Mouse (Mus musculus) embryonic facial prominence, embryonic 12.5 days (tissue): ENCODE measurements at regions not wholly inside any gene's neighbourhood (a gene's known extent, or its start where the extent isn't known, plus 50 kb on each side); places are given as distances from the start of the nearest gene placed in this dataset.

Experiments used
- ATAC-seq: fragments of 200-750 bp; cut with Nextera tagmentation; 2 replicates; pipeline ENCODE4 v1.8.0; 2017; ENCODE audit not compliant: insufficient number of reproducible peaks, insufficient read depth, low FRiP score, low TSS enrichment
- H3K27ac ChIP-seq: fragments of 300-500 bp; sonication (generic); 2 replicates; pipeline ENCODE4 v1.5.1; 2016; ENCODE audit warnings: mild to moderate bottlenecking
- H3K27me3 ChIP-seq: fragments of 300-500 bp; sonication (generic); 2 replicates; pipeline ENCODE4 v1.6.1; 2016; ENCODE audit warnings: mild to moderate bottlenecking, moderate library complexity
- H3K36me3 ChIP-seq: fragments of 300-500 bp; sonication (generic); 2 replicates; pipeline ENCODE4 v1.6.1; 2016; ENCODE audit warnings: mild to moderate bottlenecking
- H3K4me1 ChIP-seq: fragments of 300-500 bp; sonication (generic); 2 replicates; pipeline ENCODE4 v1.6.1; 2016
- H3K4me2 ChIP-seq: fragments of 300-500 bp; sonication (generic); replicated peaks from 2 replicates; pipeline ENCODE4 v1.6.1; 2016; ENCODE audit warnings: mild to moderate bottlenecking, moderate library complexity
- H3K4me3 ChIP-seq: fragments of 300-500 bp; sonication (generic); 2 replicates; pipeline ENCODE4 v1.5.1; 2016; ENCODE audit warnings: mild to moderate bottlenecking
- H3K9ac ChIP-seq: fragments of 300-500 bp; sonication (generic); 2 replicates; pipeline ENCODE4 v1.6.1; 2016; ENCODE audit warnings: mild to moderate bottlenecking, moderate library complexity
- H3K9me3 ChIP-seq: fragments of 300-500 bp; sonication (generic); 2 replicates; pipeline ENCODE4 v1.6.1; 2016; ENCODE audit warnings: mild to moderate bottlenecking, moderate library complexity
- WGBS: fragments of 180-500 bp; shearing (Covaris S2); methylation state at CpG from one replicate; pipeline ENCODE4 v1.1.7; 2016; 5-methylcytosine and 5-hydroxymethylcytosine counted together

DNA sequence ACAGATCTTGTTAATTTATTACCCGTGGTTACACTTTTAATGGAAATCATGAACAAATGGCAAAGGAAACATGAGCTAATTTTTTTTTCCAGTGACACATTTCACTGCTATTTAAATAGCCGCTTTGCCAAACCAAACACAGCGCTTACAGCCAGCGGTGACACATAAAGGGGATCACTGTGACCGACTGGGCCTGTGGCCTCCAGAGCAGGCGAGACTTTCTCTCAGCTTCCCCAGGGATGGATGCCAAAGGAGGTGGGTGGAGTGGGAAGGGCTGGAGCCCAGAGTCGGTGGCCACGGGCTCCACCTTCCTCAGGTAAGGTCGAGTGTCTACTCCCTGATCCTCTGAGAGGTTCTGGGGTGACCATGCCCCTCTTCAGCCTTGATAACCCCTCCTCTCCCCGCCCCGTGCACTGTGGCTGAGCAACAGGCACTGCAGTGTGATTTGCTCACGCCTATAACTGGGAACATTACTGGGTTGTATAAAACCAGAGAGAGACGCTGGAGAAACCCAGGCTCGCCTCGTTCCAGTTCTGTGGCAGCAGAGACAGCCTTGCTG lies 66.6 kb upstream of the Pkdcc start:
- H3K27me3 ChIP-seq = no peaks in the 10 kb centered on the region

DNA sequence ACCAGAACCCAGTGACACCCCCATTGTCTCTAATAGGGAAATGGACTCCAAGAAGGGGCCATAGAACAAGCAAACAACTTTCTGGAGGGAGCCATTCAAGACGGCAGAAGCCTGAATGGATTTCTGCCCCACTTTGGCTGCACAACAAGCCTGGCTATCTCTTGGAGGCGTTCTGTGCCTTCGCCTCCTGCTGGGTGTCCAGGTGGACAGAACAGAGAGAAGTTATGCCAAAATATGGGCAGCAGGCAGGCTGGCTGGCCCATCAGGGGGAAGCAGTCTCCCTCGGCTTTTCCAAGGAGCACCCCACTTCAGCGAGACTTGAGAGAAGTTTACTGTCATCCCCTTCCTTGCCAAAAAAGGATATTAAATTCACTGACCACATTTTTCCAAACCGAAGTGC lies 65.8 kb upstream of the Pkdcc start:
- WGBS = 86% methylated on average over 6 of the region's 6 CpGs

More for the DNA sequence above, 66.6 kb upstream of the Pkdcc start:
- Histone ChIP-seq H3K9ac (no peak overlapping the region), H3K27ac (peak overlapping the region; percentile 42; the same call in 1 of the 2 replicates), H3K4me1 (0 out of 2 replicates have a peak, but pooled peaks cover 5% of the 10 kb centered on the region), H3K4me3 (no peak overlapping the region), H3K36me3 (no peaks in the 10 kb centered on the region), H3K4me2 (no peak overlapping the region), H3K9me3 (no peaks in the 10 kb centered on the region)
- WGBS = 78% methylated on average over 15 of the region's 15 CpGs
- ATAC-seq = no peak

DNA sequence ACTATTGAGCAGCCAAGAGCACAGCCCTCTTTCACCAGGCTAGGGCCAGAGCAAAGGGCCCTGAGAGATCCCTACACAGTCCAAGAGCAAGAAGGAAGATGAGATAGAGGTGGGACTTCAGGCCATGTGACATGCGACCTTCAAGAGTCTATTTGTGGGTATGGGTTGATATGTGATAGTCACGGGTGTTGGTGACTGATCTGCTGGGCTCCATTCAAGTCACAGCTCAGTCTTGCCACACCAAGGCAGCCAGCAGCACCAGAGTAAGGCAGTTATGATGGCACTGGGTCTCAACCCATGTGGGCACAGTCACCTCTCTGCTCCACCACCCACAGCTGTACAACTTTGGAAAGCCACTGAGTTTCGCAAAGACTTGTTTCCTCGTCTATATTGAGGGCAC lies 60.0 kb upstream of the Pkdcc start:
- no peaks in the 10 kb centered on the region for H3K4me1 ChIP-seq
- H3K9ac ChIP-seq = no peak overlapping the region
- 93% methylated on average over 4 of the region's 4 CpGs for WGBS
- H3K9me3 ChIP-seq = no peaks in the 10 kb centered on the region
- no peak overlapping the region for H3K4me2 ChIP-seq
- no peak overlapping the region for H3K4me3 ChIP-seq
- ATAC-seq = no peak
- no peaks in the 10 kb centered on the region for H3K27me3 ChIP-seq
- H3K36me3 ChIP-seq = no peaks in the 10 kb centered on the region
- H3K27ac ChIP-seq = no peak overlapping the region

More for the DNA sequence above, 65.8 kb upstream of the Pkdcc start:
- H3K9me3 ChIP-seq = no peaks in the 10 kb centered on the region
- H3K27ac ChIP-seq = peak overlapping the region; percentile 42; the same call in 1 of the 2 replicates
- H3K9ac ChIP-seq = no peak overlapping the region
- no peak for ATAC-seq
- no peak overlapping the region for H3K4me2 ChIP-seq
- H3K4me3 ChIP-seq = no peak overlapping the region
- no peaks in the 10 kb centered on the region for H3K27me3 ChIP-seq
- no peaks in the 10 kb centered on the region for H3K36me3 ChIP-seq
- H3K4me1 ChIP-seq = 0 out of 2 replicates have a peak, but pooled peaks cover 5% of the 10 kb centered on the region

DNA sequence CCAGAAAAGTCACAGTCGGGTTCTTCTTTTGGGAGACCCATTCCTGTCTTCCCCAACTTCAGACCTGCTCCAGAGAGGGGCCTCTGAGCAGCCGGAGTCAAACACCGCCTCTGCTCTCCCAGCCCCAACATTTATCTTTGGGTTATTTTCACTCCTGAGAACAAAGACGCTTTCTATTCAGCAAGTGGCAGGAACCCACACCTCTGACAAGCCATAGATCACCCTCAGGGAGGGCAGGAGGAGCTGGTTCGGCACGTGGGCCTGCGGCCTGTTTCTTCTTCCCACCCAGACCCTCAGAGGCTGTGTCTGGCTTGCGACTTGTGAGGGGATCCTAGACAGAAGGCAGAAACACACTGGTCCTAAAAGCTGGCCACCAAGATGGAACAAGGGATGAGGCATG lies 58.4 kb upstream of the Pkdcc start:
- Histone ChIP-seq H3K4me2 (0 out of 2 replicates have a peak overlapping the region, but pooled peaks have one; percentile 5), H3K27me3 (no peaks in the 10 kb centered on the region), H3K36me3 (no peaks in the 10 kb centered on the region), H3K9me3 (no peaks in the 10 kb centered on the region), H3K27ac (peak overlapping the region; percentile 43), H3K4me3 (no peak overlapping the region), H3K9ac (no peak overlapping the region), H3K4me1 (no peaks in the 10 kb centered on the region)
- 32% methylated on average over 8 of the region's 8 CpGs for WGBS
- no peak for ATAC-seq

DNA sequence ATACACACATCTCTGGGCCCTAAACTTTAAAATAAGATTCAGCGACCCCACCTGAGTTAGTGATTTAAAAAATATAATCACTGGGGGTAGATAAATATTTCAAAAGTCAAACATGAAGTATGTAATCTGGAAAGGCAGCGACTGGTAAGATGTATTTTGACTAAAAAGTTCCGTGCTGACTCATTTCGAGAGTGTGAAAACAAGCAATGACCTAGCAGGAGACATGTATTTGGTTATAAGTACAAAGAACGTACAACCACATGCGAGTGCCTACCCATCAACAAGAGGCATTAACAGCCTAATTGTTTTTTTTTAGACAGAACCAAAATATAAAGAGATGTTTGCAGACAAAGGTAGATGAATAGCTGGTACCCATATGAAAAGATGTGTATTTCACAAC lies 57.0 kb upstream of the Pkdcc start:
- Histone ChIP-seq H3K9ac (no peak overlapping the region), H3K36me3 (no peaks in the 10 kb centered on the region), H3K27ac (no peak overlapping the region), H3K9me3 (no peaks in the 10 kb centered on the region), H3K4me2 (no peak overlapping the region), H3K4me1 (no peaks in the 10 kb centered on the region), H3K27me3 (no peaks in the 10 kb centered on the region), H3K4me3 (no peak overlapping the region)
- no peak for ATAC-seq
- 79% methylated on average over 6 of the region's 6 CpGs for WGBS

DNA sequence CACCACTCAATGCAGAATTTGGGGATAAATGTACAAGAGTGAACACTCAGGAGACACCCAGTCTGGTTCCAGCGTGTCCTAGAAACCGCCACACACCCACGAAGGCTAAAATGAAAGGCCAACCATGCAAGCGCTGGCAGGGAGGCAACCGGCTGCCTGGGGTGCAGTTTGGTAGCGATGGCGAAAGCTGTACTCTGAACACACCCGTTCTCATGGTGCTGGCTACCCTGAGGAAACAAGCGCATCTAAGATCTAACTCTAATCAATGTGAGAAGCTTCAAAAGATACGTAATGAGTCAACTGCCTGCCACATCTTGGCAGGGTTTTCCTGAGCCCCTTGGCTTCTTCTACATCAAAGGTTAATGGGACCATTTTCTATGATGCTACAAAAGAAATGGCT lies 56.4 kb upstream of the Pkdcc start:
- Histone ChIP-seq H3K4me2 (no peak overlapping the region), H3K27me3 (no peaks in the 10 kb centered on the region), H3K36me3 (no peaks in the 10 kb centered on the region), H3K4me3 (no peak overlapping the region), H3K4me1 (0 out of 2 replicates have a peak, but pooled peaks cover under 1% of the 10 kb centered on the region), H3K9ac (no peak overlapping the region), H3K9me3 (no peaks in the 10 kb centered on the region), H3K27ac (no peak overlapping the region)
- ATAC-seq = no peak
- WGBS = 91% methylated on average over 10 of the region's 10 CpGs

DNA sequence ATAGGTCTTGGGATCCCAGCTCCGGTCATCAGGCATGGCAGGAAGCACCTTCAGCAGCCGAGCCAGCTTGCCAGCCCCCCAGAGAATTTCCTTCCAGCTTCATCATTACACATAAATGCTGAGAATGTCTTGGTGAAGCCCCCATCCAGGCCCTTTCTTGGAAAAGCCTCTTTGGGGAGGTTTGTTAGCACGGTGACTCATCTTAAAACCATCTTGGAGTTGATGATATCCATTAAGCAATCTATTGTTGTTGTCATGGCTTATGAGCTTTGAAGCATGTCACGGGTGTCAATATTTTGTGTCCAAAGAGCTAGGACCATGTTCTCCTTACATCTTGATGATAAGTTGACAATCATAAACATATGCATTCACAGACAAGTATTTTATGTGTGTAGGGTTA lies 55.5 kb upstream of the Pkdcc start:
- 85% methylated on average over 4 of the region's 4 CpGs for WGBS
- no peak for ATAC-seq
- no peak overlapping the region for H3K4me3 ChIP-seq
- H3K27me3 ChIP-seq = no peaks in the 10 kb centered on the region
- H3K27ac ChIP-seq = no peak overlapping the region
- peaks cover 10% of the 10 kb centered on the region for H3K4me1 ChIP-seq
- no peaks in the 10 kb centered on the region for H3K9me3 ChIP-seq
- no peak overlapping the region for H3K4me2 ChIP-seq
- no peak overlapping the region for H3K9ac ChIP-seq
- H3K36me3 ChIP-seq = no peaks in the 10 kb centered on the region

DNA sequence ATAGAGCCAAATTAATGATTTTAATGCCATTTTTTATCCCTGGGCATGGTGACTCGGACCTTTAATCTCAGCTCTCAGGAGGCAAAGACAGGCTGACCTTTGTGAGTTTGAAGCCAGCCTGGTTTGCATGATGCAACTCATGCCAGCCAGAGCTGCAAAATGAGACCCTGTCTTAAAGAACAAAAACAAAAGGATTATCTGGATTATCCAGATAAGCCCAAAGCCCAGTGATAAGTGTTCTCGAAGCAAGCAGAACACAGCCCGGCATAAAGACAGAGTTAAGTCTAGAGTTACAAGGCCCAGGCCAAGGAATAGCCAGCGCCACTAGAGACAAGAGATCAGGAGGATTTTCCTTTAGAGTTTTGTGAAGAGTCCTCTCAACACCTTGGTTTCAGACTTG lies 54.8 kb upstream of the Pkdcc start:
- Histone ChIP-seq H3K36me3 (no peaks in the 10 kb centered on the region), H3K4me2 (no peak overlapping the region), H3K9ac (no peak overlapping the region), H3K4me3 (no peak overlapping the region), H3K27me3 (no peaks in the 10 kb centered on the region), H3K4me1 (peaks cover 15% of the 10 kb centered on the region), H3K27ac (no peak overlapping the region), H3K9me3 (no peaks in the 10 kb centered on the region)
- no peak for ATAC-seq
- 70% methylated on average over 4 of the region's 4 CpGs for WGBS

DNA sequence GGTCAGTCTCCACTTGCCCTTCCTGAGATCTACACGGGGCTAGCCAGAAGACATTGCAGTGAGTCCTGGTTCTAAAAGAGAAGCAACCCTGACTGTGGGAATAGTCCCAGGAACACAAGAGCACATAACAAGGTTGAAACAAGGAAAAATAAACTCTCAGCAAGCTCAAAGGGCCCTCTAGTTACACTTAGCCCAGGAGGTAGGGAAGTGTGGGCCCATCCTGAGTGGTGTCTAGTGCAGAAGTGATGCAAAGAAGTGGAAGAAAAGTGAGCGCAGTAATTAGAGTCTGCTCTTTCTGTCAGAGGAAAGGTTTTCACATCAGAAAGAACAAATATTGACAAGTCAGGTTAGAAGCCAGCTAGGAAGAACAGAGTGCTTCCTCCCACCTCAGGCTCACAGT lies 53.4 kb upstream of the Pkdcc start:
- Histone ChIP-seq H3K27ac (no peak overlapping the region), H3K4me2 (no peak overlapping the region), H3K9me3 (no peaks in the 10 kb centered on the region), H3K36me3 (no peaks in the 10 kb centered on the region), H3K9ac (no peak overlapping the region), H3K27me3 (peaks cover 2% of the 10 kb centered on the region; the same call in 1 of the 2 replicates), H3K4me1 (peaks cover 27% of the 10 kb centered on the region), H3K4me3 (no peak overlapping the region)
- 64% methylated on average over 2 of the region's 2 CpGs for WGBS
- no peak for ATAC-seq

DNA sequence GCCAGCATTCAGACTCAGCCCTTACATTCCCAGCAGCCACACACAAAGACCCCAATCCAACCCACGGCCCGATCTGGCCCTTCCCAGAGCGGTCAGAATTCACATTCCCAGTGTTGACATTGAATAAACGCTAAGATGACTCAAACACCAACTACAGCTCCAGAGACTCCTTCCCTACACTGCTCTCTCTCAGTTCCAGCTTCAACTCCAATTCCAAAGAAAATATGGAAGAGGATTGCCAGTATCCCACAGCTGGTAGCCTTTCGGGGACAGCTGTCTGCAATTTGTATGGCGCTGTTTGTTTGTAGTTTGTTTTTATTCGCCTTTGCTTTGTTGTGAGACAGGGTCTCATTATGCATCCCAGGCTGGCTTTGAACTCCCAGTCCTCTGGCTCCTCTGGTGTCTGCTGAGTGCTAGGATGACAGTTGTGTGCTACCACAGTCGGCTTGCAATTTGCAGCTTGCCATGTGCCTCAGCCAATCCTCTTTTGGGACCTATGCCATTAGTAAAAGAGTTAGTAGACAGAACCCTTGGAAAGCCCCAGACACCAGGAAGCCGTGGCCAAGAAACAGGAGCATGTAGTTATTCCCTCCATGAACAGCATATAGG lies 51.0 kb upstream of the Pkdcc start:
- H3K27ac ChIP-seq = peak overlapping the region; percentile 43; the same call in 1 of the 2 replicates
- H3K27me3 ChIP-seq = peaks cover 2% of the 10 kb centered on the region; the same call in 1 of the 2 replicates
- no peaks in the 10 kb centered on the region for H3K9me3 ChIP-seq
- no peak overlapping the region for H3K4me2 ChIP-seq
- no peak overlapping the region for H3K4me3 ChIP-seq
- H3K4me1 ChIP-seq = peaks cover 34% of the 10 kb centered on the region
- no peak for ATAC-seq
- WGBS = 19% methylated on average over 9 of the region's 9 CpGs
- H3K36me3 ChIP-seq = no peaks in the 10 kb centered on the region
- H3K9ac ChIP-seq = no peak overlapping the region

DNA sequence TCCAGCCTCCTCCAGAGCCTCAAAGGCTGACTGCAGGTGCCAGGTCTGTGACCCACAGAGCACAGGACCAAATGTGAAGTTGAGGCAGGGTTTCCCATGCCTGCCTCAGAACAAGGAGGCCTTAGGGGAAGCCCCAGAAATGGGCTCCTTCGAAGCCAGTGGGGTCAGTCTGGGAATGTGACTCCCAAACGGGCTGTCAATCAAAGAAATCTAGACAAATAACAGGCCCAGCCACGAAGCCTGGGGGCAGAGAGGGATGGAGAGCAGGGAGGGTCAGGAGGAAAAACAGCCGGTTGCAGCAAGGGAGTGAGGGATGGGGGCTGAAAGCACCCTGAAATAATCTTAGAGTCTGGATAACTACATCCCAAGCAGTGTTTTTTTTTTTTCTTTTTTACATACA lies 50.4 kb upstream of the Pkdcc start:
- Histone ChIP-seq H3K4me1 (peaks cover 34% of the 10 kb centered on the region), H3K27me3 (peaks cover 2% of the 10 kb centered on the region; the same call in 1 of the 2 replicates), H3K36me3 (no peaks in the 10 kb centered on the region), H3K27ac (peak overlapping the region; percentile 43; the same call in 1 of the 2 replicates), H3K9ac (no peak overlapping the region), H3K4me3 (no peak overlapping the region), H3K4me2 (no peak overlapping the region), H3K9me3 (no peaks in the 10 kb centered on the region)
- WGBS = 2% methylated on average over 4 of the region's 4 CpGs
- no peak for ATAC-seq

DNA sequence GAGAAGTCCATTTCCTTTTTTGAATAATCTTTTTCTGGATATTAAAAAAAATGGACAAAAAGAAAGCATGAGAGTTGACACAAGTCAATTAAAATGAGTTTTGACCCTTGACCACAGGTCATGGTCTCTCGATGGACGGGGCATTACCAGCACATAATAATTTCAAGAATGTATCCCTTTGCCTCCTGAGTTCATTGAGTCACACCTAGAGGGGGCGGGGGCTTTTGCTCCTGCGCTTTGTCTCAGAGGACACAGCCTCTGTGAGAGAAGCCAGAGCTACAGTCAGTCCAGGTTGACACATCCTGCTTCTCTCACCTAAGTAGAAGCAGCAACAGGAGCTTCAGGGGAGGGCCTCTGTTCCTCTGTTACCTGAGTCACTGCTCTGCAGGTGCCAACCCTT lies 50.0 kb upstream of the Pkdcc start:
- H3K4me3 ChIP-seq = no peak overlapping the region
- peaks cover 2% of the 10 kb centered on the region; the same call in 1 of the 2 replicates for H3K27me3 ChIP-seq
- 27% methylated on average over 4 of the region's 4 CpGs for WGBS
- no peak for ATAC-seq
- no peak overlapping the region for H3K4me2 ChIP-seq
- H3K4me1 ChIP-seq = peaks cover 34% of the 10 kb centered on the region
- no peaks in the 10 kb centered on the region for H3K9me3 ChIP-seq
- H3K36me3 ChIP-seq = no peaks in the 10 kb centered on the region
- no peak overlapping the region for H3K27ac ChIP-seq
- H3K9ac ChIP-seq = no peak overlapping the region
